Mouse (Mus musculus) forelimb bud, embryonic 11.5 days (tissue): ENCODE measurements around the gene Slc35f2.
A peak's percentile ranks its signal among the peaks of the same experiment; 100 is the strongest.

Experiments used
- DNase-seq: peaks from one replicate; pipeline ENCODE4 v3.0.0-alpha.2; 2012; ENCODE audit warnings: low read depth, low spot score

Gene Slc35f2

GRCm38 (mm10) chr9:53825318-53825717 lies 54.0 kb downstream of the Slc35f2 start:
- peak; percentile 71 for DNase-seq

DNA sequence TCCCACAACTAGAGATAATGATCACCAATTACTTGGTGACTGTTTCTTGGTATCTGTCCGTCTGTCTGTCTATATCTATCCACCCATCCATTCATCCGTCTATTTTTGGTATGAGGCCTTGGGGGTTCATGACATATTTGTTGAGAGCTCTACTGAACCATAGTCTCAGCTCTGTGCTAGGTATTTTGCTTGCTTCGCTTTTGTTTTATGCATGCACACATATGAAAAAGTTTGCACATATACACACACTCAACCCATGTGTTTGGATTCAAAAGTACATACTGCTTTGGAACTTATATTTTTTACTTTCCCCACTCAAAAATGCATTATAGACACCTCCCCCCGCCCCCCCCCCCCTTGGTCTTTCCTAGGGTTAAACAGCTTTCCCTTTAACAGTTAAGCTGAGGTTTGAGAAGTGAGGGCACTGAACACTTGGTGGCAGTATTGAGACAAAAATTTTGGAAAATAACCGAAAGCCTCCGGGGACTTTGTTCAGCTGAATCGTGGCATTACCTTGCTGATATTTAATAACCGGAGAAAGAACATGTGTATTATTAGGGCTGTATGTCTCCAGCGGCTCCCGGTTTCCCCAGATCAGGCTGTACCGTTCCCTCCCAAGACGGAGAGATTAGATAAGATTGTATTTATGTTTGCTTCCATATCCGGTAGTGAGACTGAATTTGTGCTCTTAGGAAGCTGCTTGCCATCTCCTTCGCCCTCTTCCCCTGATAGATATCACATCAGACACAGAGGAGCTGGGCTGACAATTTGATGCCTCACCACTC lies 57.9 kb downstream of the Slc35f2 start:
- peak; percentile 69 for DNase-seq

DNA sequence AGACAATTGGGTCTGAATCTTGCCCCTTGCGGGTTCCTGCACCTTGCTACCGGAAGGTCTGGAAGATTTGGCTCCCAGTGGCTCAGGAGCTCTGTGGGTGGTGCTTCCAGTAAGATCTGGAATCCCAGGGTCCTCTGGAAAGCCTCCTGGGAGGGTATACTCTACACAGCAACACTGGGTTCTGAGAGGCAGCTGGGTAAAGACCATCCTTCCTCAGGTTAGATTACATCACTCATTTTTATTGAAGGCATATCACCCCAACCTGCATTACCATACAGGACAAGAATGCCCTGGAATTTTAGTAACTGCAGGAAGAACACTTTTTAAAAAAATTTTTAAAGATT lies 58.5 kb downstream of the Slc35f2 start:
- DNase-seq, result no peak

GRCm38 (mm10) chr9:53835039-53835438 lies 63.7 kb downstream of the Slc35f2 start:
- DNase-seq, result no peak

- no peak for DNase-seq
Measured at GRCm38 (mm10) chr9:53835976-53836375, 64.6 kb downstream of the Slc35f2 start.

GRCm38 (mm10) chr9:53838816-53839215 lies 67.5 kb downstream of the Slc35f2 start:
- no peak for DNase-seq

DNA sequence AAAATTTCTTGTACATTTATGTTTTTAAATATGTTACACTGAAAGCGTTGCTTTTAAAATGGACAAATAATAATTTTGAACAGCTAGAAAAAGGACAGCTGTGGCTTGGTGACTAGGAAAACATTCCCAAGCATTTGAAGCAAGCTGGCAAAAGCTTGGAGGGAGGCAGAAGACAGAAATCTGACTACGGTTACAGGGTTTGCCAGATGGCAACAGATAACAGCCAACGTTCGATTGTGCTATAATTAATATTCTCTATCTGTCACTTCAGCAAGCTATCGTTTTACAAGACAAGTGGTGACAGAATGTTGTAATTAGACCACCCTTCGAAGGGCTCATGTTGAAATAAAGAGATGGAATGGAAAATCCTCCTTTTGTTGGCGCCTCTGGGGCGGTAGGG lies 77.2 kb downstream of the Slc35f2 start:
- no peak for DNase-seq

DNA sequence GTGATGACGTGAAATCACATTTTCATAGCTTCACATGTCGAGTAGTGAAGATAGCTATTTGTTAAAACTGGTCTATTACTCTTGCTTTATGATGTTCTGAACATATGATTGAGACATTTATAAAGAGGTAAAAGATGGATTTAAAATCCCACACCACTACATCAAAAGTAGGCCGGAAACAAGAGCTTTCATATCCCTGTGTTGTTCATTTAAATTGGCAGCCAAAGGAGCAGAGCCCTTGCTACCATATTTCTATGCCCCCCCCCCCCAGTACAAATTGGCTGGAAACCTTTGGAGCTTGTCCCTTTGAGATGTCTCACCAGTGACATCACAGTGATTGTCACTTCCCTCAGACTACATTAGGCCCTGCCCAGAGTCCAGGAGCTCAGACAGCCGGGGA lies 78.5 kb downstream of the Slc35f2 start, which contains the start of gene Sln:
TSS of gene Sln (plus strand) at position 301 of the 400 bp plus-strand sequence.
- DNase-seq, result no peak

DNA sequence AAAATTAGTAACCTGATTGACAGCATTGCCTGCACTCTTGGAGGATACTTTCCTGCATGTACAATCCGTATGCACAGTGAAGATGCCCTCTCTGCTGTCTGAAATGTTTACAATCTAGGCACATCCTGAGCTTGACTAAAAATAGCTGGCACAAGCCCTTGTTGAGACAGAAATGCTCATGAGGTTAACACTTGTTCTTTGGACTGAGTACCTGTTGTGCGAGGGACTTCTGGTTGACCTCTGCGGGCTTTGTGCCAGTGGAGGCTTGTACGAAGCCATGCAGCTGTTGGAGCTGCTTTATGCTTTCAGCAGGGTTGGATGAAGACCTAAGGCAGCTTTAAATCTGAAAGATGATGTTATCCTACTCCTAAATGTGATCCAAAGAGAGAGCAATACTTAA lies 80.8 kb downstream of the Slc35f2 start:
- DNase-seq, result no peak

GRCm38 (mm10) chr9:53853672-53854071 lies 82.3 kb downstream of the Slc35f2 start:
- DNase-seq, result no peak

DNA sequence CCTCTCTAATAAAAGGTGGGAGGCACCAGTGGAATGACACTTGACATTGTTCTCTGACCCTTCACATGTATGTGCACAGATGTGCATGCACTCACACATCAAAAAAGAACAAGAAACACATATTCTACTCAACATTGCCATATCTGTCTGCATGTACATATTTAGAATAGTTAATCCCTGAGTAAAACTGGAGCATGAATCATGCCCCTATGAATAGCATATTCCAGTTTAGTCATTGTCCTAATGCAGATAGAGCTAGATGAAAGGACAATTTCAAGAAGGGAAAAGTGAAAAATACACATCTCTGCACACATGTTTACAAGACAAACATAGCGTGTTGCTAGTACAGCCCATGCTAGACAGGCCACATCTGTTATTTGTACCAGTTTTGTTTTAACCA lies 83.2 kb downstream of the Slc35f2 start:
- DNase-seq, result no peak

- DNase-seq, result no peak
Measured at GRCm38 (mm10) chr9:53857864-53858263, 86.5 kb downstream of the Slc35f2 start.
